Mouse (Mus musculus) liver, adult 2 months (tissue): Measurements from ENCODE around the gene Sphk2. TPM values are rescaled to one million over a fixed set of nuclear protein-coding genes. Genes with fewer than 3 reads are reported as not detected.
"Not testable (repeated sequence)": the region's sequence is repeated elsewhere in the genome, so short reads cannot be mapped to it uniquely, and the experiment has no call there.

Experiments used
- DNase-seq: peaks from one replicate; pipeline ENCODE4 v3.0.0-alpha.2; 2011; ENCODE audit warnings: low read depth, low spot score; ENCODE audit errors: extremely low read depth
- H3K27ac ChIP-seq: fragments of 200-500 bp; replicated peaks from 2 replicates; pipeline ENCODE4 v1.5.1; 2012; ENCODE audit warnings: low read depth, mild to moderate bottlenecking, control low read depth, inconsistent platforms, low read length; ENCODE audit not compliant: insufficient read depth
- H3K27me3 ChIP-seq: fragments of 200-500 bp; 2 replicates; pipeline ENCODE4 v1.6.1; 2012; ENCODE audit warnings: mild to moderate bottlenecking, moderate library complexity, low read length, inconsistent platforms; ENCODE audit not compliant: control insufficient read depth, insufficient read depth
- H3K36me3 ChIP-seq: fragments of 200-500 bp; 2 replicates; pipeline ENCODE4 v1.6.1; 2012; ENCODE audit warnings: low read length, inconsistent platforms; ENCODE audit not compliant: control insufficient read depth, insufficient read depth
- H3K4me1 ChIP-seq: fragments of 200-500 bp; 2 replicates; pipeline ENCODE4 v1.6.1; 2011; ENCODE audit warnings: low read length; ENCODE audit not compliant: control insufficient read depth, insufficient read depth
- H3K4me3 ChIP-seq: fragments of 200-500 bp; 2 replicates; pipeline ENCODE4 v1.5.1; 2011; ENCODE audit warnings: low read depth, mild to moderate bottlenecking, control low read depth, low read length, moderate library complexity; ENCODE audit not compliant: insufficient read depth
- H3K79me2 ChIP-seq: fragments of 200-500 bp; 2 replicates; pipeline ENCODE4 v1.6.1; 2012; ENCODE audit warnings: inconsistent platforms, mild to moderate bottlenecking, low read length, moderate library complexity; ENCODE audit not compliant: control insufficient read depth, insufficient read depth
- H3K9ac ChIP-seq: fragments of 200-500 bp; 2 replicates; pipeline ENCODE4 v1.6.1; 2012; ENCODE audit warnings: low read depth, mild to moderate bottlenecking, control low read depth, inconsistent platforms, low read length
- CTCF ChIP-seq: fragments of 200-500 bp; IDR thresholded peaks from 2 replicates; pipeline ENCODE4 v1.5.1; 2011; ENCODE audit warnings: low read depth, low read length, control low read depth
- POLR2A ChIP-seq: fragments of 200-500 bp; IDR thresholded peaks from 2 replicates; pipeline ENCODE4 v1.6.1; 2011; ENCODE audit warnings: low read length, control low read depth; ENCODE audit not compliant: insufficient read depth; ENCODE audit errors: extremely low read depth
- WGBS: fragments of 180-500 bp; shearing (Covaris S2); methylation state at CpG from one replicate; pipeline ENCODE4 v1.1.7; 2018; 5-methylcytosine and 5-hydroxymethylcytosine counted together
- polyA plus RNA-seq: library from polyadenylated mRNA; depleted of rRNA; stranded (reverse); fragments of >200 nt; gene quantifications from 2 replicates; pipeline ENCODE4 v1.2.3, GENCODE M21; 2012
- total RNA-seq: library from RNA; depleted of rRNA; stranded (reverse); fragments of >200 nt; gene quantifications from 2 replicates; pipeline ENCODE4 v1.2.3, GENCODE M21; 2014

Sphk2 gene
- total and polyA plus RNA-seq, 2 experiments, result 13.4 to 80.1 TPM

- no peak for TF ChIP-seq POLR2A
- 93% methylated on average over 14 of the region's 14 CpGs for WGBS
- no peak for DNase-seq
Observed at GRCm38 (mm10) chr7:45678513-45678912, 39.3 kb downstream of the Sphk2 start.

GRCm38 (mm10) chr7:45677627-45678295 lies 40.0 kb downstream of the Sphk2 start:
- no peak overlapping the region for H3K4me3 ChIP-seq
- no peak for DNase-seq
- no peaks in the 10 kb centered on the region for H3K79me2 ChIP-seq
- TF ChIP-seq POLR2A, result no peak
- TF ChIP-seq CTCF, result no peak
- no peaks in the 10 kb centered on the region for H3K36me3 ChIP-seq
- no peaks in the 10 kb centered on the region for H3K27me3 ChIP-seq
- no peaks in the 10 kb centered on the region for H3K4me1 ChIP-seq
- WGBS, result 78% methylated on average over 7 of the region's 7 CpGs
- no peak overlapping the region for H3K27ac ChIP-seq
- H3K9ac ChIP-seq, result no peak overlapping the region

More at GRCm38 (mm10) chr7:45678513-45678912, 39.3 kb downstream of the Sphk2 start:
- Histone ChIP-seq H3K9ac (no peak overlapping the region), H3K4me1 (no peaks in the 10 kb centered on the region), H3K79me2 (no peaks in the 10 kb centered on the region), H3K36me3 (no peaks in the 10 kb centered on the region), H3K4me3 (no peak overlapping the region), H3K27me3 (no peaks in the 10 kb centered on the region), H3K27ac (no peak overlapping the region)

GRCm38 (mm10) chr7:45668921-45669320 lies 48.9 kb downstream of the Sphk2 start:
- TF ChIP-seq POLR2A (no peak), CTCF (peak; percentile 28; the same call in 1 of the 2 replicates)
- no peak overlapping the region for H3K27ac ChIP-seq
- no peak overlapping the region for H3K4me3 ChIP-seq
- H3K36me3 ChIP-seq, result no peaks in the 10 kb centered on the region
- no peaks in the 10 kb centered on the region for H3K79me2 ChIP-seq
- WGBS, result 97% methylated on average over 9 of the region's 9 CpGs
- no peaks in the 10 kb centered on the region for H3K27me3 ChIP-seq
- no peak overlapping the region for H3K9ac ChIP-seq
- no peaks in the 10 kb centered on the region for H3K4me1 ChIP-seq
- no peak for DNase-seq

- no peak overlapping the region for H3K27ac ChIP-seq
- no peak overlapping the region for H3K9ac ChIP-seq
- 89% methylated on average over 14 of the region's 14 CpGs for WGBS
- no peak overlapping the region for H3K4me3 ChIP-seq
- no peaks in the 10 kb centered on the region for H3K36me3 ChIP-seq
- H3K27me3 ChIP-seq, result no peaks in the 10 kb centered on the region
- TF ChIP-seq CTCF (no peak), POLR2A (no peak)
- no peaks in the 10 kb centered on the region for H3K79me2 ChIP-seq
- no peak for DNase-seq
- no peaks in the 10 kb centered on the region for H3K4me1 ChIP-seq
Observed at GRCm38 (mm10) chr7:45667761-45668160, 50.0 kb downstream of the Sphk2 start.

- Histone ChIP-seq H3K9ac (no peak within 1 kb of the TSS), H3K79me2 (no peaks in the 10 kb centered on the region), H3K4me3 (no peak within 1 kb of the TSS), H3K4me1 (no peaks in the 10 kb centered on the region), H3K27me3 (no peaks in the 10 kb centered on the region), H3K36me3 (no peaks in the 10 kb centered on the region), H3K27ac (no peak within 1 kb of the TSS)
- 79% methylated on average over 7 of the region's 7 CpGs for WGBS
- no peak for DNase-seq
- no peak for TF ChIP-seq CTCF
- TF ChIP-seq POLR2A, result no peak
Observed at GRCm38 (mm10) chr7:45666161-45666560, 51.6 kb downstream of the Sphk2 start, which contains the start of gene Fut2. Gene Fut2, minus strand, starts transcription at chr7:45666394.

- H3K4me1 ChIP-seq, result no peaks in the 10 kb centered on the region
- 48% methylated on average over 13 of the region's 13 CpGs for WGBS
- no peaks in the 10 kb centered on the region for H3K36me3 ChIP-seq
- H3K79me2 ChIP-seq, result no peaks in the 10 kb centered on the region
- no peaks in the 10 kb centered on the region for H3K27me3 ChIP-seq
- no peak overlapping the region for H3K9ac ChIP-seq
- no peak overlapping the region for H3K27ac ChIP-seq
- DNase-seq, result no peak
- no peak overlapping the region for H3K4me3 ChIP-seq
- TF ChIP-seq POLR2A, result no peak
- no peak for TF ChIP-seq CTCF
Observed at GRCm38 (mm10) chr7:45665303-45666138, 52.3 kb downstream of the Sphk2 start.

- DNase-seq, H3K4me3 ChIP-seq, H3K79me2 ChIP-seq, H3K9ac ChIP-seq, H3K27me3 ChIP-seq, H3K36me3 ChIP-seq, H3K27ac ChIP-seq, H3K4me1 ChIP-seq: not testable (repeated sequence)
- WGBS, result 95% methylated on average over 6 of the region's 6 CpGs
Observed at GRCm38 (mm10) chr7:45661702-45662101, 56.1 kb downstream of the Sphk2 start.
